Comparison of ENCODE assay signal across 15 mouse cellular contexts in genomic region chr10:25920640-25921278, GRCm38 (mm10).
DNase-seq lines count a peak whose midpoint lies in the region; ATAC-seq and TF ChIP-seq lines count a peak whose summit lies in the region.
"Had no signal": no experiment of that assay in that cellular context is flagged by ENCODE, and none has a peak within 500 bp of the region (broad histone marks: within the 10 kb centered on the region; RNA-seq: fewer than 3 reads in every experiment).

No protein-coding gene starts in this region.

- H3K36me3 ChIP-seq in hindbrain, embryonic 13.5 days: no peaks in the 10 kb centered on the region
- no peaks in the 10 kb centered on the region for H3K36me3 ChIP-seq in hindbrain, embryonic 12.5 days
- no peaks in the 10 kb centered on the region for H3K36me3 ChIP-seq in hindbrain, embryonic 16.5 days (ENCODE audit: control insufficient read depth, insufficient read depth, low read length)
- H3K36me3 ChIP-seq in neural tube, embryonic 14.5 days (ENCODE audit: control insufficient read depth, insufficient read depth, low read length): no peaks in the 10 kb centered on the region
- H3K36me3 ChIP-seq: embryonic facial prominence, embryonic 13.5 days; heart, embryonic 10.5 days; limb, embryonic 13.5 days had no signal

- H3K27me3 ChIP-seq in hindbrain, embryonic 13.5 days: no peaks in the 10 kb centered on the region
- no peaks in the 10 kb centered on the region for H3K27me3 ChIP-seq in hindbrain, embryonic 12.5 days
- no peaks in the 10 kb centered on the region for H3K27me3 ChIP-seq in hindbrain, embryonic 16.5 days (replicated peaks; ENCODE audit: control insufficient read depth, insufficient read depth, low read length)
- no peaks in the 10 kb centered on the region for H3K27me3 ChIP-seq in neural tube, embryonic 14.5 days (ENCODE audit: control insufficient read depth, insufficient read depth, low read length)
- H3K27me3 ChIP-seq: embryonic facial prominence, embryonic 13.5 days; limb, embryonic 13.5 days had no signal

- H3K4me3 ChIP-seq in hindbrain, embryonic 13.5 days: no peak overlapping the region
- no peak overlapping the region for H3K4me3 ChIP-seq in hindbrain, embryonic 12.5 days
- H3K4me3 ChIP-seq in hindbrain, embryonic 16.5 days (ENCODE audit: low read length): no peak overlapping the region
- H3K4me3 ChIP-seq in neural tube, embryonic 14.5 days (ENCODE audit: low read depth, low read length): no peak overlapping the region
- H3K4me3 ChIP-seq: embryonic facial prominence, embryonic 13.5 days; heart, embryonic 10.5 days; limb, embryonic 13.5 days had no signal

- peak; percentile 66 for DNase-seq in brain, embryonic 14.5 days (ENCODE audit: low read depth)
- no peak for DNase-seq in heart, postnatal 10 days
- no peak for DNase-seq in urinary bladder, postnatal 36 days (ENCODE audit: low spot score in 2 of 2)
- DNase-seq: gastrocnemius, postnatal 10 days; heart, postnatal 4 days; kidney, adult 8-10 months had no signal

- H3K27ac ChIP-seq in hindbrain, embryonic 13.5 days: no peak overlapping the region
- H3K27ac ChIP-seq in hindbrain, embryonic 12.5 days: no peak overlapping the region
- H3K27ac ChIP-seq in hindbrain, embryonic 16.5 days (ENCODE audit: low read depth, low read length): no peak overlapping the region
- H3K27ac ChIP-seq in neural tube, embryonic 14.5 days (ENCODE audit: low read depth, low read length): no peak overlapping the region
- H3K27ac ChIP-seq: embryonic facial prominence, embryonic 13.5 days; heart, embryonic 10.5 days; limb, embryonic 13.5 days had no signal

- TF ChIP-seq POLR2A in brain, embryonic 14.5 days (IDR thresholded peaks at IDR 0.05; ENCODE audit: borderline replicate concordance, extremely low read depth, insufficient read depth, insufficient read length, poor library complexity, severe bottlenecking): no peak

- H3K9me3 ChIP-seq in hindbrain, embryonic 13.5 days: no peaks in the 10 kb centered on the region
- H3K9me3 ChIP-seq in hindbrain, embryonic 12.5 days (replicated peaks): no peaks in the 10 kb centered on the region
- no peaks in the 10 kb centered on the region for H3K9me3 ChIP-seq in hindbrain, embryonic 16.5 days (ENCODE audit: control insufficient read depth, low read length)
- H3K9me3 ChIP-seq in neural tube, embryonic 14.5 days (ENCODE audit: control insufficient read depth, low read length): no peaks in the 10 kb centered on the region
- H3K9me3 ChIP-seq: embryonic facial prominence, embryonic 13.5 days; heart, embryonic 10.5 days; limb, embryonic 13.5 days had no signal

- 28% methylated on average over 4 of the region's 4 CpGs for WGBS in hindbrain, embryonic 13.5 days
- WGBS in hindbrain, embryonic 12.5 days: 52% methylated on average over 4 of the region's 4 CpGs
- WGBS in hindbrain, embryonic 16.5 days: 21% methylated on average over 4 of the region's 4 CpGs
- WGBS in neural tube, embryonic 14.5 days: 4% methylated on average over 4 of the region's 4 CpGs

- no peak overlapping the region for H3K9ac ChIP-seq in hindbrain, embryonic 13.5 days
- H3K9ac ChIP-seq in hindbrain, embryonic 12.5 days: no peak overlapping the region
- no peak overlapping the region for H3K9ac ChIP-seq in hindbrain, embryonic 16.5 days (ENCODE audit: low read depth, low read length)
- H3K9ac ChIP-seq in neural tube, embryonic 14.5 days (replicated peaks; ENCODE audit: low read depth, low read length): no peak overlapping the region
- H3K9ac ChIP-seq: embryonic facial prominence, embryonic 13.5 days; limb, embryonic 13.5 days had no signal

- ATAC-seq in hindbrain, embryonic 13.5 days (ENCODE audit: low FRiP score): peak; percentile 59; the same call in 1 of the 2 replicates
- ATAC-seq in hindbrain, embryonic 12.5 days (ENCODE audit: low FRiP score): no peak
- peak; percentile 72 for ATAC-seq in hindbrain, embryonic 16.5 days
- peak; percentile 76 for ATAC-seq in neural tube, embryonic 14.5 days (ENCODE audit: low read depth)
- ATAC-seq: activated CD4-positive, CD25-positive, alpha-beta regulatory T cell, adult 4 months; CD4-positive, CD25-positive, alpha-beta regulatory T cell, adult 4 months had no signal

- no peak for TF ChIP-seq CTCF in brain, embryonic 14.5 days (IDR thresholded peaks at IDR 0.05; ENCODE audit: borderline replicate concordance, extremely low read depth, insufficient read depth, insufficient read length)

- intact Hi-C loops in heart, postnatal 10 days (cut with DNase I): no loop called here

- H3K4me1 ChIP-seq in hindbrain, embryonic 13.5 days (replicated peaks): peaks cover 8% of the 10 kb centered on the region
- no peaks in the 10 kb centered on the region for H3K4me1 ChIP-seq in hindbrain, embryonic 12.5 days
- peaks cover 6% of the 10 kb centered on the region for H3K4me1 ChIP-seq in hindbrain, embryonic 16.5 days (ENCODE audit: control insufficient read depth, insufficient read depth, low read depth, low read length)
- H3K4me1 ChIP-seq in neural tube, embryonic 14.5 days (ENCODE audit: control insufficient read depth, insufficient read depth, low read length): 0 out of 2 replicates have a peak, but pooled peaks cover 5% of the 10 kb centered on the region
- H3K4me1 ChIP-seq: embryonic facial prominence, embryonic 13.5 days; heart, embryonic 10.5 days; limb, embryonic 13.5 days had no signal

- H3K4me2 ChIP-seq in hindbrain, embryonic 13.5 days: no peak overlapping the region
- no peak overlapping the region for H3K4me2 ChIP-seq in hindbrain, embryonic 12.5 days (replicated peaks)
- H3K4me2 ChIP-seq in hindbrain, embryonic 16.5 days (ENCODE audit: low read length): no peak overlapping the region
- no peak overlapping the region for H3K4me2 ChIP-seq in neural tube, embryonic 14.5 days (ENCODE audit: low read depth, low read length)
- H3K4me2 ChIP-seq: embryonic facial prominence, embryonic 13.5 days; limb, embryonic 13.5 days had no signal
